Mouse (Mus musculus) left cerebral cortex, adult 18-20 months (tissue): ENCODE results near the gene Dpf2. TPM values are rescaled to one million over a fixed set of nuclear protein-coding genes. Genes with fewer than 3 reads are reported as not detected.
"Not testable (repeated sequence)": the region's sequence is repeated elsewhere in the genome, so short reads cannot be mapped to it uniquely, and the experiment has no call there.

Source experiments
- DNase-seq, 2 experiments: peaks; one replicate each; pipeline ENCODE4 v3.0.0; 2021 to 2022; ENCODE audit warnings: low spot score in 2 of 2, mixed read lengths in 1 of 2
- total RNA-seq, 2 experiments: library from RNA; stranded (reverse); gene quantifications; 2 replicates each; pipeline ENCODE4 v1.2.3; 2021

Gene Dpf2
- total RNA-seq, 2 experiments from 2014 or later = 90.1 to 102 TPM

DNA sequence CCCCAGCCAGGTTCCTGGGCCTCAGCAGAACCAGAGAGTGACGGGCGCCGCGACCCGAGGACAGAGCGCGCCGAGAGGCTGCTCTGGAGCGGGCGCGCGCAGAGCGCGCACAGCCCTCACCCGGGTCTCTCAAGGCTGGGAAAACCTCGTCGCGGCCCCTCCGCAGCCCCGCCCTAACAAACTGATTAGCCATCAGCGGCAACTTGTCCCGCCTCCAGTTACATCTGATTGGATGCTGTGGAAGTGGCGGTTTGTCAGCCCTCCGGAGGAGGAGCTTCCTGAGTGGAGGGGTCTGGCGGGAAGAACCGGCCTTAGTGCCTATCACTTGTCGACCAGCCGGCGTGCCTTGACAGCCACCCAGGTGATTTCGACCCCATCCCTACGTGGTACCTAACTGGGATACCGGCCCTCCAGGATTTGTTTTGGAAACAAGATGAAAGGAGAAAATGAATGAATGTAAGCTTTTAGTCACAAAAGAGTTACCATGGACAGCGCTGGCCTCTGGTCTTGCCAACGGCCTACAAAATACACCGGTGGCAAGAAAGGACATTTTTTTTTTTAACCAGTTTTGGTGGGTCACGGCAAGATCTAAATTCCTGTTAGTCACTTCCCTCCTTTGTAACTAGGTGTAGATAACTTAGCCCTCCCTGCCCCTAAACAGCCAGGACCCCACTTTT, 18.7 kb downstream of the Dpf2 start, which contains the start of gene Tigd3:
Gene Tigd3 (minus strand): TSS at position 148 of the 677 bp plus-strand sequence.
- peak; percentile 95 to 96 for DNase-seq

GRCm38 (mm10) chr19:5893282-5894001, 19.4 kb downstream of the Dpf2 start:
- no peak for DNase-seq

- DNase-seq = no peak
These were observed 20.1 kb downstream of the Dpf2 start for GRCm38 (mm10) chr19:5892735-5893134.

DNA sequence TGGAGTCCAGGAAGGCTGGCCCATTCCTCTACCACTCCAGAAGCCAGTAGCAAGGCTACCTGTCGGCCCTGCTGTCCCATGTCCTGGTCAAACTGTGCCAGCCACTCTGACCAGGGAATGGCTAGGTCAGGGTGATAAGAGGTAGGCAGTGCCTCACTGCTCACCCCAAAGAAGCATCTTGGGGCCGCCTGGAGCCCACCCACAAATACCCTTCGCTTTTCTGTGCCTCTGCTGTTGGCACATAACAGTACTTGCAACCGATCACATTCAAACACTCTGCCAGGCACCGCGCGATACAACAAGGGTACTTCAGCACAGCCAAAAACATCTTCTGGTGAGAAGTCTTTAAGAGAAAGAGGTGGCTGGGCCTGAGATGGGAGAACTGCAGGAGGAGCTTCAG, 20.5 kb downstream of the Dpf2 start:
- DNase-seq = no peak

- DNase-seq = no peak
These were observed 21.1 kb downstream of the Dpf2 start for GRCm38 (mm10) chr19:5891521-5892258.

- DNase-seq = no peak
These were observed 23.6 kb downstream of the Dpf2 start for GRCm38 (mm10) chr19:5889211-5889610.

- DNase-seq = no peak
These were observed 25.5 kb downstream of the Dpf2 start for GRCm38 (mm10) chr19:5887234-5887815.

- no peak for DNase-seq
These were observed 27.0 kb downstream of the Dpf2 start for GRCm38 (mm10) chr19:5885838-5886237.

- no peak for DNase-seq
These were observed 28.9 kb downstream of the Dpf2 start for GRCm38 (mm10) chr19:5883935-5884334.

DNA sequence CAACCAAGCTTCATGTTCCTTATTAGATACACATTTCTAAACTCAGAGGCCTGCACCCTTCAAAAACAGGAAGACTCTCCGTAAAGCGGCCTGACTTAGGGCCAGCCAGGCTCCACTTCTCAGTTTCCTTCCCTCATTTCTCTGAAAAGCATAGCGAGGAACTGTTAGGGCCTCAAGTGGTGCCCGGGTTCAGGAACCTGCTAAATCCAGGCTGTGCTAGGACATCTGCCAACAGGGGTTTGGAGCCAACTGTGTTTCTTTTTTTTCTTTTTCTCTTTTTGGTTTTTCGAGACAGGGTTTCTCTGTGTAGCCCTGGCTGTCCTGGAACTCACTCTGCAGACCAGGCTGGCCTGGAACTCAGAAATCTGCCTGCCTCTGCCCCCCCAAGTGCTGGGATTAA, 30.7 kb downstream of the Dpf2 start:
- DNase-seq = not testable (repeated sequence)

GRCm38 (mm10) chr19:5881155-5881554, 31.7 kb downstream of the Dpf2 start:
- no peak for DNase-seq

DNA sequence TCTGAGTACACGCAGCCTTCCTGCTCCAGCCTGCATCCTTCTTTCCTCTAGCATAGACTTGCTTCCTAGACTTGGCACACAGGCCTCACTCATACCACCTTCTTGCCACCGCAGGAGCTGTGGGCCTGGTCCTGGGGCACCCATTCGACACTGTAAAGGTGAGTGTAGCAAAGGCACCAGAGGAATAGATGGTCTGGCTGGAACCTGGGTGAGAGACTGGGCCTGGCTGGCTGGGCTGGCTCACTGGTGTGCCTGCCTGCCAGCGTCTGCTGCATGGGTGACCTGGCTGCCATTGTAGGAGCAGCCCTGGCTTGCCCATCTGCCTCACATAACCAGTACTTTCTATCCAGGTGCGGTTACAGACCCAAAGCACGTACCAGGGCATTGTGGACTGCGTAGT, 33.1 kb downstream of the Dpf2 start:
- DNase-seq = no peak

DNA sequence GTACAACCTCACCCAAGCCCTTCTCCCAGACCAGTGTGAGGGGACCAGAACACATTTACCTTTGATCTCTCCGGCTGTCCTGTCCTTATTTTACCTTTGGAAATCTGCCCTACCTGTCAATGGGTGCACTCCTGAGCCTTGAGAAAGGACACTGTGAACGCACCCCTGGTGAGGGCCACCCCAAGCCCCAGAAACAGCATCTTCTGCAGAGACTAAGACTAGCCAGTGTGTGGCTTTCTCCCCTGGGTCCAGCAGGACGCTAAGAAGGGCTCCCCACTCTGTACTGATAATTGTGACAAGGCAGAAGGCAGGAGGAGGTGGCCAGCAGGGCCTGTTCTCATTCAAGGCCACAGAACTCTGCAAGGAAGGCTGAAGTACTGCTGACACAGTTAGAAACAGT, 33.9 kb downstream of the Dpf2 start:
- no peak for DNase-seq

DNA sequence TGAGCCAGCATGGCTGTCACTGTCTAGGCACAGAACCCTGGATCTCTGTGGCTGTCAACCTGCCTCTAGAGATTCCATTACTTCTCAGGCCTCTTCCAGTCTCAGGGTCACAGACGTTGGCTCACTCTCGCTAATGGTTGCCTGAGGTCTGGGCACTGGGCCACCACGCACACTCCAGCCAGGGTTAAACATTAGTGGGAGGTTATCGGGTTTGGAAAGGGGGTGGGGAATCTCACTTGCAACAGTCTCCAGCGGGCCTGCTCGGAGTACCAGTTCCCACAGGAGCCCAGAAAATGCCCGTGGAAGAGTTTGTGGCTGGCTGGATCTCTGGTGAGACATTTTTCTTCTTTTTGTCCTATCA, 34.5 kb downstream of the Dpf2 start:
- no peak for DNase-seq

- DNase-seq = peak; percentile 74 to 80
These were observed 35.0 kb downstream of the Dpf2 start, which contains the start of gene Slc25a45 for GRCm38 (mm10) chr19:5877618-5878361. Gene Slc25a45, plus strand, starts transcription at chr19:5877808.

DNA sequence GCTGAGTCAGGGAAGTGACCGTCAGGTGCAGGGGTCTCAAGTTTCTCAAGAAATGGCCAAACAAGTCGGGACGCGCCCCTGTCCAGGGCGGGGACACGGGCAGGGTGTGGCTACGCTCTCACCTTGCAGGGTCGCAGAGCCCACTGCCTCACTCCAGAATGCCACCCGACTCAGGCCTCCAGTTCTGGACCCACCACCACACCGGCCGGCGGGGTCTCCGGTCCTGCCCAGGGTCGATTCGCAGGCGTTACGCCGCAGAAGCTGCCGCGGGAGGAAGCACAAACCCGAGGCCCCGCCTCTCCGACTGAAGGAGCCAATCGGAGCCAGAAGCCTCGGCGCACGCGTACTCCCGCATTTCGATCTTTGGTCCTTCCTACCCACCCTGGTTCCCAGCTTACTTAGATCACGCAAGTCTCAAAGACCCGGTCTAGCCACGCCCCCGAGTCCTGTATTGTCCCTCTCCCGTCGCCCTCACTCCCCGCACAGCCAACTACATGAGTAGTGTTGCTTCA, 37.8 kb downstream of the Dpf2 start, which contains the start of gene Frmd8:
Gene Frmd8 (minus strand): TSS at position 306 of the 512 bp plus-strand sequence.
- DNase-seq = peak; percentile 89 to 94

DNA sequence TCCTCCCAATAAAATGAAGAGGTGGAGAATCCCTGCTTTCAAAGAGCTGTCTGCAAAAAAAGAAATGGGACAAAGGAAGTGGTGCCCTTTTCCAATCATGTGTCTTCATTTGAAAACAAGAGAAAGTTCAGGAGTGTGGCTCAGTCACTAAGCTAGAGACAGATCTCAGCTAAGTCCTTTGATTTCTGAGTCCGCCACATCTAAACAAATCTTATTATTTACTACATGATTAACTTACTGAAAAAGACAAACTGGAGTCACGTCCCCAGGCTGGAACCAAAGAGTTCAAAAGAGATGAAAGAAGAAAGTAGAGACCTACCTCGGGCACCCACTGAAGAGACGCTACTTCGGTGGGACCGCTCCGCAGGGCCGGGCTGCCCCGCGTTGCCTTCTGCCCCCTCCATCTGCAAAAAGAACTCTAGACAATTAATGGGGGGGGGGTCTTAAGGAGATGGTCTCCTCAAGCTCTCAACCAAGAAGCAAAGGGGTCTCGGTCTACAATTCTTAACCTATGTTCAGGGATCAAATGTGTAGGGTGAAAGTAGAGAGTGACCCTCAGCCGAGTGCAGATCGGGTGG, 38.3 kb downstream of the Dpf2 start:
- DNase-seq = no peak

- DNase-seq = no peak
These were observed 39.8 kb downstream of the Dpf2 start for GRCm38 (mm10) chr19:5872931-5873556.

DNA sequence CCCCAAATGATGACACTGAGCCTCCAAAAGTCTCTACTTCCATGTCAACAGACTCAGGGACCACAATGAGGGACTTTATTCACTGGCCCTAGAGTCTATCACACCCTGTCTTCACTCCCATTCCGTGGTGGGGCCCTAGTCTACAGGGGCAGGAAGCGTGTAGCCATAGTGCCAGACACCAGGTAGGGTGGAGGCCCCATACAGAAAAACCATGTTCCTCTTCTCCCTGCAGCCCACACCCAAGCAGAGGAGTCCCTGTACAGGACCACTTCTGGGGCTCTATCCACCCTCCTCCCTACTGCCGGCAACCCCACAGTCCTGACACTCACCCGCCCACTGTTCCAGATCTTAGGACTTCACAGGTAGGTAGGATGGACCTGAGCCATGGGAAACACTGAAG, 40.3 kb downstream of the Dpf2 start:
- no peak for DNase-seq

GRCm38 (mm10) chr19:5871683-5872082, 41.1 kb downstream of the Dpf2 start:
- DNase-seq = no peak
